Comparison of ENCODE assay signal across 8 mouse cellular contexts in genomic region chr6:52203371-52204049, GRCm38 (mm10). TPM values are rescaled to one million over a fixed set of nuclear protein-coding genes. Genes with fewer than 3 reads are reported as not detected.
A peak's percentile ranks its signal among the peaks of the same experiment; 100 is the strongest.
DNase-seq lines count a peak whose midpoint lies in the region; ATAC-seq and TF ChIP-seq lines count a peak whose summit lies in the region.

No protein-coding gene starts in this region.

- H3K27ac ChIP-seq in lung, embryonic 15.5 days, result peak overlapping the region; percentile 91
- no peak overlapping the region for H3K27ac ChIP-seq in forebrain, postnatal 0 days (ENCODE audit: low read depth, low read length)
- H3K27ac ChIP-seq in limb, embryonic 10.5 days, result peak overlapping the region; percentile 99
- H3K27ac ChIP-seq in small intestine, adult 2 months (ENCODE audit: insufficient read depth, low read depth, low read length), result peak overlapping the region; percentile 48

- under 1% methylated on average over 45 of the region's 46 CpGs for WGBS in lung, embryonic 15.5 days
- 1% methylated on average over 44 of the region's 46 CpGs for WGBS in forebrain, postnatal 0 days
- under 1% methylated on average over 46 of the region's 46 CpGs for WGBS in limb, embryonic 10.5 days
- WGBS in small intestine, adult 2 months, result 12% methylated on average over 46 of the region's 46 CpGs

- H3K36me3 ChIP-seq in lung, embryonic 15.5 days, result no peaks in the 10 kb centered on the region
- H3K36me3 ChIP-seq in forebrain, postnatal 0 days (ENCODE audit: insufficient read depth), result no peaks in the 10 kb centered on the region
- peaks cover 61% of the 10 kb centered on the region for H3K36me3 ChIP-seq in limb, embryonic 10.5 days
- no peaks in the 10 kb centered on the region for H3K36me3 ChIP-seq in small intestine, adult 2 months (ENCODE audit: control insufficient read depth, insufficient read depth, low read length)

- no peak for TF ChIP-seq CTCF in forebrain, postnatal 0 days (IDR thresholded peaks at IDR 0.05; ENCODE audit: low read depth)
- TF ChIP-seq CTCF in small intestine, adult 2 months (IDR thresholded peaks at IDR 0.05; ENCODE audit: extremely low read depth, insufficient read length, insufficient replicate concordance, low read depth, low read length), result no peak

- ATAC-seq in lung, embryonic 15.5 days (ENCODE audit: borderline replicate concordance, extremely low read depth, low FRiP score, low TSS enrichment), result 0 out of 2 replicates have a peak, but pooled peaks have one; percentile 1
- no peak for ATAC-seq in forebrain, postnatal 0 days

- no peak for TF ChIP-seq POLR2A in small intestine, adult 2 months (IDR thresholded peaks at IDR 0.05; ENCODE audit: low read depth, low read length)

- no peaks in the 10 kb centered on the region for H3K9me3 ChIP-seq in lung, embryonic 15.5 days
- no peaks in the 10 kb centered on the region for H3K9me3 ChIP-seq in forebrain, postnatal 0 days (ENCODE audit: low read length)
- H3K9me3 ChIP-seq in limb, embryonic 10.5 days (replicated peaks), result no peaks in the 10 kb centered on the region

- peaks cover 89% of the 10 kb centered on the region for H3K27me3 ChIP-seq in lung, embryonic 15.5 days
- peaks cover 97% of the 10 kb centered on the region for H3K27me3 ChIP-seq in forebrain, postnatal 0 days (ENCODE audit: insufficient read depth, low read length)
- peaks cover 38% of the 10 kb centered on the region for H3K27me3 ChIP-seq in limb, embryonic 10.5 days (ENCODE audit: low read depth, poor library complexity, severe bottlenecking)
- H3K27me3 ChIP-seq in small intestine, adult 2 months (ENCODE audit: control insufficient read depth, insufficient read depth, low read length), result peaks cover 54% of the 10 kb centered on the region

- DNase-seq in lung, postnatal 14 days, result no peak
- DNase-seq in forebrain, postnatal 0 days, result no peak
- DNase-seq in limb, embryonic 10.5 days (ENCODE audit: low spot score), result peak; percentile 72
- DNase-seq in thymus, postnatal 10 days (ENCODE audit: low spot score in 2 of 2), result no peak
- DNase-seq in cerebellum, adult 18-20 months, result no peak
- no peak for DNase-seq in right cerebral cortex, postnatal 10 days (ENCODE audit: low spot score in 2 of 2)

- H3K9ac ChIP-seq in lung, embryonic 15.5 days, result peak overlapping the region; percentile 97
- H3K9ac ChIP-seq in forebrain, postnatal 0 days, result no peak overlapping the region

- H3K4me1 ChIP-seq in lung, embryonic 15.5 days, result peaks cover 4% of the 10 kb centered on the region; the same call in 1 of the 2 replicates
- no peaks in the 10 kb centered on the region for H3K4me1 ChIP-seq in forebrain, postnatal 0 days (ENCODE audit: insufficient read depth)
- H3K4me1 ChIP-seq in limb, embryonic 10.5 days, result peaks cover 94% of the 10 kb centered on the region
- H3K4me1 ChIP-seq in small intestine, adult 2 months (ENCODE audit: control insufficient read depth, insufficient read depth, insufficient read length, low read length), result peaks cover 11% of the 10 kb centered on the region

- peak overlapping the region; percentile 74 for H3K4me3 ChIP-seq in lung, embryonic 15.5 days
- H3K4me3 ChIP-seq in forebrain, postnatal 0 days (ENCODE audit: low read depth, low read length), result no peak overlapping the region
- H3K4me3 ChIP-seq in limb, embryonic 10.5 days, result peak overlapping the region; percentile 90
- H3K4me3 ChIP-seq in small intestine, adult 2 months (ENCODE audit: low read depth, low read length), result peak overlapping the region; percentile 65

- peak overlapping the region; percentile 66 for H3K4me2 ChIP-seq in lung, embryonic 15.5 days
- H3K4me2 ChIP-seq in forebrain, postnatal 0 days (ENCODE audit: low read depth), result peak overlapping the region; percentile 10; the same call in 1 of the 2 replicates

RNA-seq across cellular contexts. Expression of gene Hoxa5, which starts 0.9 kb away (rescaled TPM):
- polyA plus RNA-seq in lung, embryonic 15.5 days (2015; fragmentation: Nextera tagmentation; extraction: Ambion mirVana), result 48.2 and 48.7 TPM in 2 replicates
- total RNA-seq in forebrain, postnatal 0 days (2014; rRNA removed), result not detected in 2 replicates
- polyA plus RNA-seq in forebrain, postnatal 0 days (2015; fragmentation: Nextera tagmentation; extraction: Ambion mirVana), result not detected in 2 replicates
- polyA plus RNA-seq in limb, embryonic 10.5 days (2016; fragmentation: Nextera tagmentation; extraction: Ambion mirVana), result 9.8 and 10.4 TPM in 2 replicates
- polyA plus RNA-seq in small intestine, adult 2 months (2012; rRNA removed), result 3.5 and 4.7 TPM in 2 replicates

RNA-seq across cellular contexts. Expression of gene Hoxa6, which starts 5.0 kb away (rescaled TPM):
- 2.9 and 3.1 TPM in 2 replicates for polyA plus RNA-seq in lung, embryonic 15.5 days (2015; fragmentation: Nextera tagmentation; extraction: Ambion mirVana)
- total RNA-seq in forebrain, postnatal 0 days (2014; rRNA removed), result not detected in 2 replicates
- not detected in 2 replicates for polyA plus RNA-seq in forebrain, postnatal 0 days (2015; fragmentation: Nextera tagmentation; extraction: Ambion mirVana)
- 3.5 and 4.1 TPM in 2 replicates for polyA plus RNA-seq in limb, embryonic 10.5 days (2016; fragmentation: Nextera tagmentation; extraction: Ambion mirVana)
- 0.15 and 0.52 TPM in 2 replicates for polyA plus RNA-seq in small intestine, adult 2 months (2012; rRNA removed)

RNA-seq across cellular contexts. Expression of gene Hoxa3, which starts 9.6 kb away (rescaled TPM):
- polyA plus RNA-seq in lung, embryonic 15.5 days (2015; fragmentation: Nextera tagmentation; extraction: Ambion mirVana), result 7.5 and 9.4 TPM in 2 replicates
- 0.23 TPM in 1 of 2 replicates, not detected in the other for total RNA-seq in forebrain, postnatal 0 days (2014; rRNA removed)
- polyA plus RNA-seq in forebrain, postnatal 0 days (2015; fragmentation: Nextera tagmentation; extraction: Ambion mirVana), result not detected in 2 replicates
- 7.0 and 7.9 TPM in 2 replicates for polyA plus RNA-seq in limb, embryonic 10.5 days (2016; fragmentation: Nextera tagmentation; extraction: Ambion mirVana)
- polyA plus RNA-seq in small intestine, adult 2 months (2012; rRNA removed), result 3.5 and 5.0 TPM in 2 replicates

RNA-seq across cellular contexts. Expression of gene Gm28308, which starts 9.6 kb away (rescaled TPM):
- not detected in 2 replicates for polyA plus RNA-seq in lung, embryonic 15.5 days (2015; fragmentation: Nextera tagmentation; extraction: Ambion mirVana)
- not detected in 2 replicates for total RNA-seq in forebrain, postnatal 0 days (2014; rRNA removed)
- polyA plus RNA-seq in forebrain, postnatal 0 days (2015; fragmentation: Nextera tagmentation; extraction: Ambion mirVana), result not detected in 2 replicates
- 0.79 and 1.2 TPM in 2 replicates for polyA plus RNA-seq in limb, embryonic 10.5 days (2016; fragmentation: Nextera tagmentation; extraction: Ambion mirVana)
- 0.58 TPM in 1 of 2 replicates, not detected in the other for polyA plus RNA-seq in small intestine, adult 2 months (2012; rRNA removed)

RNA-seq across cellular contexts. Expression of gene Hoxa4, which starts 12.0 kb away (rescaled TPM):
- polyA plus RNA-seq in lung, embryonic 15.5 days (2015; fragmentation: Nextera tagmentation; extraction: Ambion mirVana), result 4.1 and 4.2 TPM in 2 replicates
- not detected in 2 replicates for total RNA-seq in forebrain, postnatal 0 days (2014; rRNA removed)
- not detected in 2 replicates for polyA plus RNA-seq in forebrain, postnatal 0 days (2015; fragmentation: Nextera tagmentation; extraction: Ambion mirVana)
- polyA plus RNA-seq in limb, embryonic 10.5 days (2016; fragmentation: Nextera tagmentation; extraction: Ambion mirVana), result 1.6 and 1.8 TPM in 2 replicates
- polyA plus RNA-seq in small intestine, adult 2 months (2012; rRNA removed), result 2.3 and 2.4 TPM in 2 replicates
